Mouse (Mus musculus) megakaryocyte, embryonic 14.5 days (primary cell): ENCODE data around the gene Sik3.

Experiments used
- FLI1 ChIP-seq: IDR thresholded peaks from 2 replicates; pipeline ENCODE4 v1.6.1; 2012; ENCODE audit warnings: low read length, inconsistent platforms, mixed read lengths
- GATA1 ChIP-seq: IDR thresholded peaks from 3 replicates; pipeline ENCODE4 v1.6.1; 2012; ENCODE audit warnings: mixed read lengths, low read length, inconsistent platforms, borderline replicate concordance

DNA sequence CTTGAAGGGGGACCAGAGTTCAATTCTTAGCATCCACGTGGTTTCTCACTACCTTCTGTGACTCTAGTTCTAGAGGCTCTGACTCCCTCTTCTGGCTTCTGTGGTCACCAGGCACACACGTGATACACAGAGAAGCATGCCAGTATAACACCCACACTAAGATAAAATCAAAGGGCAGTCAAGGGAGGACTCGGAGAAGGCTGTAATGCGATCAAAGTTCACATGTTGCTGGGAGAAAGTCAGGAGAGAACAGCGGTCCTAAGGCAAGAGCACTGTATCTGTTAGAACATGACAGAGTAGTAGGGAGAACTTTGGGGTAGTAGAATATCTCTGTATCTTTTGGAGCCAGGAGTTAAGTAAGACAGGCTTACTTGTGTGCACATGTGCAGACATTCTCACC, 136.8 kb downstream of the Sik3 start:
- TF ChIP-seq GATA1 (no peak), FLI1 (no peak)
